In genomic region chr5:113904987-113905386, GRCm38 (mm10) we compare ENCODE assay signal across 12 mouse cellular contexts. TPM values are rescaled to one million over a fixed set of nuclear protein-coding genes. Genes with fewer than 3 reads are reported as not detected.
DNase-seq lines count a peak whose midpoint lies in the region; ATAC-seq lines count a peak whose summit lies in the region.
"Had no signal": no experiment of that assay in that cellular context is flagged by ENCODE, and none has a peak within 500 bp of the region (broad histone marks: within the 10 kb centered on the region; RNA-seq: fewer than 3 reads in every experiment).

No protein-coding gene starts in this region.

- no peak overlapping the region for H3K9ac ChIP-seq in lung, embryonic 16.5 days (ENCODE audit: low read length)
- no peak overlapping the region for H3K9ac ChIP-seq in forebrain, embryonic 16.5 days (replicated peaks; ENCODE audit: low read depth, low read length)
- no peak overlapping the region for H3K9ac ChIP-seq in intestine, embryonic 14.5 days (ENCODE audit: low read length)
- H3K9ac ChIP-seq in stomach, embryonic 15.5 days: no peak overlapping the region

- no peaks in the 10 kb centered on the region for H3K9me3 ChIP-seq in lung, embryonic 16.5 days (ENCODE audit: control insufficient read depth, low read length)
- H3K9me3 ChIP-seq in forebrain, embryonic 16.5 days (ENCODE audit: control insufficient read depth, low read length): no peaks in the 10 kb centered on the region
- no peaks in the 10 kb centered on the region for H3K9me3 ChIP-seq in intestine, embryonic 14.5 days (ENCODE audit: control insufficient read depth, low read length)
- H3K9me3 ChIP-seq in stomach, embryonic 15.5 days: no peaks in the 10 kb centered on the region
- H3K9me3 ChIP-seq: megakaryocyte, embryonic 14.5 days had no signal

- 29% methylated on average over 4 of the region's 4 CpGs for WGBS in lung, embryonic 16.5 days
- WGBS in forebrain, embryonic 16.5 days: 27% methylated on average over 4 of the region's 4 CpGs
- WGBS in intestine, embryonic 14.5 days: 31% methylated on average over 4 of the region's 4 CpGs
- 31% methylated on average over 4 of the region's 4 CpGs for WGBS in stomach, embryonic 15.5 days

- peak overlapping the region; percentile 33 for H3K27ac ChIP-seq in lung, embryonic 16.5 days (ENCODE audit: low read length)
- no peak overlapping the region for H3K27ac ChIP-seq in forebrain, embryonic 16.5 days (ENCODE audit: low read length)
- no peak overlapping the region for H3K27ac ChIP-seq in intestine, embryonic 14.5 days (ENCODE audit: low read depth)
- H3K27ac ChIP-seq in stomach, embryonic 15.5 days: peak overlapping the region; percentile 36; the same call in 1 of the 2 replicates

- peaks cover 66% of the 10 kb centered on the region for H3K4me1 ChIP-seq in lung, embryonic 16.5 days (replicated peaks; ENCODE audit: control insufficient read depth, insufficient read depth, low read length)
- peaks cover 59% of the 10 kb centered on the region for H3K4me1 ChIP-seq in forebrain, embryonic 16.5 days (replicated peaks; ENCODE audit: control insufficient read depth, insufficient read depth, low read length)
- peaks cover 52% of the 10 kb centered on the region for H3K4me1 ChIP-seq in intestine, embryonic 14.5 days (replicated peaks; ENCODE audit: control insufficient read depth, insufficient read depth, low read length)
- peaks cover 42% of the 10 kb centered on the region for H3K4me1 ChIP-seq in stomach, embryonic 15.5 days

- no peaks in the 10 kb centered on the region for H3K36me3 ChIP-seq in lung, embryonic 16.5 days (ENCODE audit: control insufficient read depth, insufficient read depth, low read length)
- H3K36me3 ChIP-seq in forebrain, embryonic 16.5 days (ENCODE audit: control insufficient read depth, insufficient read depth): no peaks in the 10 kb centered on the region
- H3K36me3 ChIP-seq in intestine, embryonic 14.5 days (ENCODE audit: control insufficient read depth, insufficient read depth, low read length): no peaks in the 10 kb centered on the region
- H3K36me3 ChIP-seq in stomach, embryonic 15.5 days: no peaks in the 10 kb centered on the region

- no peaks in the 10 kb centered on the region for H3K27me3 ChIP-seq in lung, embryonic 16.5 days (ENCODE audit: control insufficient read depth, insufficient read depth, low read depth, low read length)
- H3K27me3 ChIP-seq in forebrain, embryonic 16.5 days (replicated peaks; ENCODE audit: control insufficient read depth, insufficient read depth, low read length): no peaks in the 10 kb centered on the region
- no peaks in the 10 kb centered on the region for H3K27me3 ChIP-seq in intestine, embryonic 14.5 days (replicated peaks; ENCODE audit: control insufficient read depth, insufficient read depth, low read length)
- no peaks in the 10 kb centered on the region for H3K27me3 ChIP-seq in stomach, embryonic 15.5 days (replicated peaks)
- H3K27me3 ChIP-seq: megakaryocyte, embryonic 14.5 days had no signal

- no peak for ATAC-seq in lung, embryonic 16.5 days (ENCODE audit: low read depth)
- ATAC-seq in forebrain, embryonic 16.5 days: no peak
- ATAC-seq in intestine, embryonic 14.5 days (replicated peaks; ENCODE audit: low FRiP score, low TSS enrichment, low read depth): no peak
- no peak for ATAC-seq in stomach, embryonic 15.5 days (ENCODE audit: insufficient read depth, low FRiP score, low read depth)
- no peak for ATAC-seq in erythroblast, adult 5-6 weeks (replicated peaks; ENCODE audit: low FRiP score, poor library complexity, severe bottlenecking)

- no peak for DNase-seq in lung, postnatal 10 days
- DNase-seq in intestine, embryonic 14.5 days (ENCODE audit: low spot score): no peak
- DNase-seq in yolk sac, embryonic 10.5 days (ENCODE audit: low spot score): no peak
- DNase-seq: adrenal gland, postnatal 25 days; gastrocnemius, postnatal 25 days; kidney, postnatal 36 days; right cerebral cortex, postnatal 25 days had no signal

- peak overlapping the region; percentile 37 for H3K4me2 ChIP-seq in lung, embryonic 16.5 days (ENCODE audit: low read depth, low read length)
- H3K4me2 ChIP-seq in forebrain, embryonic 16.5 days (ENCODE audit: low read length): peak overlapping the region; percentile 56
- peak overlapping the region; percentile 2; the same call in 1 of the 2 replicates for H3K4me2 ChIP-seq in intestine, embryonic 14.5 days (ENCODE audit: low read length)
- H3K4me2 ChIP-seq in stomach, embryonic 15.5 days: no peak overlapping the region

- H3K4me3 ChIP-seq in lung, embryonic 16.5 days (ENCODE audit: low read length): peak overlapping the region; percentile 20; the same call in 1 of the 2 replicates
- H3K4me3 ChIP-seq in forebrain, embryonic 16.5 days (replicated peaks; ENCODE audit: low read length): no peak overlapping the region
- H3K4me3 ChIP-seq in intestine, embryonic 14.5 days (ENCODE audit: low read depth, low read length): no peak overlapping the region
- H3K4me3 ChIP-seq in stomach, embryonic 15.5 days (replicated peaks): no peak overlapping the region

RNA-seq across cellular contexts. Expression of gene Coro1c, which starts 3.6 kb away (rescaled TPM):
- polyA plus RNA-seq in lung, embryonic 16.5 days (2015; fragmentation: Nextera tagmentation; extraction: Ambion mirVana): 131 and 138 TPM in 2 replicates
- polyA plus RNA-seq in forebrain, embryonic 16.5 days (2015; fragmentation: Nextera tagmentation; extraction: Ambion mirVana): 230 and 234 TPM in 2 replicates
- 185 and 200 TPM in 2 replicates for polyA plus RNA-seq in intestine, embryonic 14.5 days (2014; fragmentation: Nextera tagmentation; extraction: Ambion mirVana)
- 129 and 144 TPM in 2 replicates for polyA plus RNA-seq in stomach, embryonic 15.5 days (2015; fragmentation: Nextera tagmentation; extraction: Ambion mirVana)
- 23.2 and 30.9 TPM in 2 replicates for total RNA-seq in erythroblast, adult 5-6 weeks (2015; ENCODE audit: low replicate concordance)
- total RNA-seq in erythroblast, adult 5-6 weeks (2017; ENCODE audit: low replicate concordance): 20.5 and 26.8 TPM in 2 replicates

Comparison
In these comparisons a context has a peak if more than half of its experiments do, and no peak if none do; other contexts are left out.
1. H3K27ac ChIP-seq: peak in lung, embryonic 16.5 days (single experiment) and stomach, embryonic 15.5 days (single experiment); none in forebrain, embryonic 16.5 days (single experiment) and intestine, embryonic 14.5 days (single experiment).